Mouse (Mus musculus) B cell, adult 2 months (primary cell): Measurements from ENCODE around the gene Kmt2d.

Experiments used
- DNase-seq, 2 experiments: peaks; one replicate each; pipeline ENCODE4 v3.0.0; 2022

Gene Kmt2d

GRCm38 (mm10) chr15:98830736-98831683 is 40.0 kb downstream of the Kmt2d start, which contains the start of gene Prkag1:
Gene Prkag1 (minus strand): TSS chr15:98831521.
- DNase-seq: peak; percentile 99

GRCm38 (mm10) chr15:98827611-98828011 is 43.4 kb downstream of the Kmt2d start:
- DNase-seq: no peak

GRCm38 (mm10) chr15:98823434-98823833 is 47.6 kb downstream of the Kmt2d start:
- peak; percentile 52 to 61 for DNase-seq

DNA sequence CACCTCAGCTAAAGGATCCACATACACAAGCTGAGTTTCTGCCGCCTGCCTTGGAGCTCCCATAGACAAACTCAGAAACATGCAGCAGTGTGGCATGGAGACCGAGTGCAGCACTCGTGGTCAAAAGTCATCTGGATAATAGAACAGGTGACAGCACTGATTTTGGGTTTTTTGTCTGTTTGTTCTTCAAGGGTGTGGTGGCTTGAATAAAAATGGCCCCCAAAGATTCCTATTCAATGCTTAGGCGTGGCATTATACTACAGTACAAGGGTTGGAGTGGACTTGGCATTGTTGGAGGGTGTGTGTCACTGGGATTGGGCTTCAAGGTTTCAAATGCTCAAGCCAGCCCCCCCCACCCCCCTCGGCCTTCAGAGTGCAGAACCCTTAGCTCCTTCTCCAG is 48.9 kb downstream of the Kmt2d start:
- DNase-seq: no peak

DNA sequence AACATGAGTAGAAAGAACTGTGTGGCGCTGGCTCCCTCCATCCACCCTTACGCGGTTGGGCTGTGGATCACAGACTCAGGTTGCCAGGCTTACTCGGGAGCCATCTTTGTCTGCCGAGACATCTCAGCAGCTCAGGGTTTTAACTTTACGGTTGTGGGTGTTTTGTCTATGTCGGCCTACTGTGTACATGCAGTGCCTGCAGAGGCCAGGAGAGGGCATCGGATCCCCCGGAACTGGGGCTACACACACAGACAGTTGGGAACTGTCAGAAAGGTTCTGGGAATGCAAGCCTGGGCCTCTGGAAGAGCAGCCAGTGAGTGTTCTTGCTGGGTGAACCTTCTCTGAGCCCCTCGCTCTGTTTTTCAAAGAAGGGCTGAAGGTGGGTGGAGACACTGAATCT is 49.6 kb downstream of the Kmt2d start:
- DNase-seq: peak; percentile 63 to 69

GRCm38 (mm10) chr15:98820937-98821336 is 50.1 kb downstream of the Kmt2d start:
- DNase-seq: no peak

DNA sequence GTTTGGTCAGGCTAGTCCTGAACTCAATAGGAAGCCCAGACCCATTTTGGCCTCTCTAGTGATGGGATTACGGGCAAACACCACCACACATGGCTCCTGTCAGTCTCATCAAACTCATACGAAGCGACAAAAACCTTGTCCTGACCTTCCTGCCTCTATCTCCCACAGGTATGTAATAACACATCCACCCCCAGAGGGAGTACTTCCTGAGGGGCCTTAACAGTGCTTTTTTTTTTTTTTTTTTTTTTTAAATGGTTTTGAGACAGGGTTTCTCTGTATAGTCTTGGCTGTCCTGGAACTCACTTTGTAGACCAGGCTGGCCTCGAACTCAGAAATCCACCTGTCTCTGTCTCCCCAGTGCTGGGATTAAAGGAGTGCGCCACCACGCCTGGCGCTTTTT is 52.8 kb downstream of the Kmt2d start:
- no peak for DNase-seq

DNA sequence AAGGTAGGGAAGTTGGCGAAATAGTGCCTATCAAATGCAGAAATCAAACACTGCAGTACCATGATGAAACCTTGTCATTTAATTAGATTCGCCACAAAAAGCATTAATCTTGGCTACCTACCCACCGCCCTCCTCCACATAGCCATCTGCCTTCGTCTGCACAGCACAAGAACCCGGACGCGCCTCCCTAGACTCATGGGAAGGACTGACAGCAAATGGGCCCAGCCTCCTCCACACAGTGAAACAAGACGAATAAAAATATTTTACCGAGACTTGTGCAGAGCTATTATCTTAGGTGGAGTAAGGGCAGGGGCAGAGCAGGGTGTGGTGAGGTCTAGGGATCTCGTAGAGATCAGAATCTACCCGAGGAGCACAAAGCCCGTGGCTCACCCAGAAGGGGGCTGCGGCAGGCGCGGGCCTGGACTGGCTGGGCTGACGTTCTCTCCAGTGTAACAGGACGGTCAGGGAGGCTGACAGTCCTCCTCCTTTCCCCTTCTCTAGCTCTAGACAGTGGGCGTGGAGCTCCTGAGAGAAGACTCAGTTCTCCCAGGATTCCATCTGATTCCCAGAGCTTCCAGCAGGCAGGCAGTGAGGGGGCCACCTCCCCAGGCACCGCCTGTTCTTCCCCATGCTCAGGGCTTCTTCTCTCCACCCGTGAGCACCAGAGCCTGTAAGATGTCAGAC is 58.1 kb downstream of the Kmt2d start:
- DNase-seq: no peak

DNA sequence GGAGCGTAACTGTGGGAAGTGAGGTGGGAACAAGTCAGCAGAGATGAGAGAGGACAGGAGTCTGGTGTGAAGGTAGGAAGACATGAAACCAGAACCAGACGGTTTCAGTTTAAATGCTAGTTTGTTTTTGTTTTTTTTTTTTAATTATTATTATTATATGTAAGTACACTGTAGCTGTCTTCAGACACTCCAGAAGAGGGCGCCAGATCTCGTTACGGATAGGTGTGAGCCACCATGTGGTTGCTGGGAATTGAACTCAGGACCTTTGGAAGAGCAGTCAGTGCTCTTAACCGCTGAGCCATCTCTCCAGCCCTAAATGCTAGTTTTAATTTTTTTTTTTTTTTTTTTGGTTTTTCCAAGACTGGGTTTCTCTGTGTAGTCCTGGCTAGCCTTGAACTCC is 60.8 kb downstream of the Kmt2d start:
- peak in 1 of 2 experiments; percentile 31 for DNase-seq

- DNase-seq: no peak
Measured at GRCm38 (mm10) chr15:98809390-98809789, 61.6 kb downstream of the Kmt2d start, which contains the start of gene Ddn. Gene Ddn (minus strand): TSS chr15:98809490.

GRCm38 (mm10) chr15:98808651-98809134 is 62.3 kb downstream of the Kmt2d start:
- DNase-seq: no peak

DNA sequence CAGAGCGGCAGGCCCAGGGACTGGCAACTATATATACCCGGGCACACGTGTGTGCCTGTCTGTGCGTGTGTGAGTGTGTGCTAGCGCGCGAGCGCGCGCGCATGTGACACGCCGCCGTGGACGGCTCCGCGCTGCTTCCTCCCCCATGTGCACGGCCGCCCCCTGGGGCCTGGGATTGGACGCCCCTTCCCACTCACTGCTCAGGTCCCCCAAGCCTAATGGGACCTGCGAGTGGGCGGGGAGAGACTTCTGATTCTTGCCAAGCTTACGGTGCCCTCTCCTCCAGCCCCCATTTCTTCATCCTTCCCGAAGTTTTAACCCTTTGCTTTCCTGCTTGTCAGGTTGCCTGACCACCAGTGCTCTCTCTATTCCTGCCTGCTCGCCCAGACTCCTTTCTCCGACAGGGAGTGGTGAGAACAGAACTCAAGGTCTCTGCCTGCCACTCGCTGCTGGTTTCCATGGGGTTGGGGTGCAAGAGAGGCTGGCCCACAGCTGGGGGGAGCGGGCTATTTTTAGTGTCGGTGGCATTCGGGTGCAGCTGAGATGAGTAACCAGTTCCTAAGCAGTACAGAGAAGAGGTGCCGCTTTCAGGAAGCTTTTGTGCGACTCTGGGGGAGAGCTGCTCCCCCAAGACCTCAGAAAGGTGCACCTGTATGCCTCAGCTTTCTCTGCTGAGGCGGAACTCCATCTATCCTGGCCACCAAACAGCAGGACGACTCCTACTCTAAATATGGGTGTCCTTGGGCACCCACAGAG is 62.9 kb downstream of the Kmt2d start:
- DNase-seq: peak; percentile 73 to 76

DNA sequence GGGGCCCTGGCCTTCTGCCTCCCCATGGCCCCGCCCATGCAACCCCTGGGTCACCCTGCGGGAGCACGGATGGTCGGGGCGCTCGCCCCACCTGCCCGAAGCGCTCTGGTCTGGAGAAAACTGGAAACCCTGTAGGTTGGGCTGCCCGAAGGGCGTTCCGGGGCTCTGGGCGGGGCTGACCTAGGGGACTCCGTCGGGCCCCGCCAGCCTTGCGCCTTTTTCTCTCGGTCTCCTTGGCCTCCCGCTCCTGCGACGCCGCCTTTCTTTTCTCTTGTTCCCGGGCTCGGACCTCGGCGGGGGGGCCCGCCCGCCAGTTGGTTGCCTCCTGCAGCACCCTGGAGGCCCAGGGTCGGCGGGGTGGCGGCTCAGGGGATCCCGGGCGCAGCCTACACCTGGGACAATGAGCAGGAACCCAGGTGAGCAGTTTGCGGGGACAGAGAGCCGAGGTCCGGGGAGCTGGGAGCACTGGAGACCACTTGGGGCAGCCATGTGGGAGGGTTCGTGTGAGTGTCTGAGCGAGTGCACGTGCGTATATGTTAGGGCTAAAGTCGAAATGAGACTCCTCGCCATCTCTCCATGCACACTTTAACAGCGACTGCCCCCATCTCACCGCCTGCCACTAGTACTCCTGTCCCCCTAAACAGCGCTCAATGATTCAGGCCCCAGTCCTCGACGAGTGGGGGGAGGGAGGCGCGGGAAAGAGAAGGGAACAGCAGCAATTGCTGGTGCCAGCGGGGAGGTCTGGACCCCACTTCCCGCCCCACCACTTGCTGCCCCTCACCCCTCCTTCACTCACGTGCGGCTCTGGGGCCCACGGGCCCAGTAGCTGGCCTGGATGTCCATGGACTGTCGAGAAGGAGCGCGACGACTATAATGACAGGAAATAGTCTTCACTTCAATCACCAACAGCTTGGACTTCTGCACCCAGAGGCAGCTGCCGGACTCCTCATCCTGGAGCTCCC is 63.9 kb downstream of the Kmt2d start:
- DNase-seq: peak; percentile 49 to 50

GRCm38 (mm10) chr15:98806071-98806808 is 64.8 kb downstream of the Kmt2d start:
- no peak for DNase-seq

DNA sequence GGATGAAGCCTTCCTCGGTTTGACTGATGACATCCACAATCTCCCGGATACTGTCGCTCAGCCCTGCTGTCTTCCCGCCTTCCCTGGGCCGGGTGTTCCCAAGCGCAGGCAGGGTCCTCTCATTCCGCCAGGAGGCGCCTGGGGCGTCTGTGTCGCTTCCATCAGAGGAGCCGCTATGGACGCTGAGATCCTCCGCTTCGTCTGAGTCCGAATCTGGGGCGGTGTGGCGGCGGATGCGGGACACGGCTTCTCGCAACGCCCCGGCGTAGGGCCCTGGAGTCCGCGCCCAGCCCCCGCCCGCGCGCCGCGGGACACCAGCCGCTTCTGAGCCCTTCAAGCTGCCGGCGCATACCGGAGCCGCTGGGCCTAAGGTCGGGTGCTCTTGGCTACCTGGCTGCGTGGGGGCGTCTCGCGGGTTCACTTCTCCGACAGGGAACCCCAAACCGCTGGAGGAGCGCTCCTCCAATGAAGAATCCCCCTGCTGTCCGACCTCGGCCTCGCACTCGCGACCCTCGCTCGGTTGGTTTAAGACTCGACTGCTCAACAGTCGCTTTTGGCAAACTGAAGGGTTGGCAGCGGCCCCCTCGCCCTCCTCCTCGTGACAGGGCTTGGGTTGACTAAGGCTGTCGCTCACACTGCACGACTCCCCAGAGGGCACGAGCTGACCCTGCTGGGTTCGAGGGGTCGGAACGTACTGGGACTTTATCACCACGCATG is 65.5 kb downstream of the Kmt2d start:
- peak; percentile 58 to 60 for DNase-seq

DNA sequence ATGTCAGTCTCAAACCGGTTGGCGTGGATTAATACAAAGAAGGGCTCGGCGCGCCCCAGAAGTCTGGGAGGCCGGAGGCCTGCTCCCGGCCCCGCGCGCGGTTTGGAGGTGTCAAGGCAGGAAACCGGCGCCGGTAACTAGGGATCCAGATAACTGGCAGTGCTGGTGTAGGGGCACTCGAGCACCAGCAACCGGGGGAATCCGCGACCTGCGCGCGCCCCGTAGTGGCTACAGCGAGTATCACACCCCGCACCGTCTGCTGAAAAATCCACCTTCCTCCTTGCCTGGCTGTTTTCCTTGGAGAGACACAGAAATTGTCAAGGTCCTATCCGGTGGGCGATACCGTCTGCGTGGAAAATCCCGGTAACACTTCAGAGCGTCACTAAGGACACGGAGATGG is 67.0 kb downstream of the Kmt2d start:
- DNase-seq: peak; percentile 85 to 87

DNA sequence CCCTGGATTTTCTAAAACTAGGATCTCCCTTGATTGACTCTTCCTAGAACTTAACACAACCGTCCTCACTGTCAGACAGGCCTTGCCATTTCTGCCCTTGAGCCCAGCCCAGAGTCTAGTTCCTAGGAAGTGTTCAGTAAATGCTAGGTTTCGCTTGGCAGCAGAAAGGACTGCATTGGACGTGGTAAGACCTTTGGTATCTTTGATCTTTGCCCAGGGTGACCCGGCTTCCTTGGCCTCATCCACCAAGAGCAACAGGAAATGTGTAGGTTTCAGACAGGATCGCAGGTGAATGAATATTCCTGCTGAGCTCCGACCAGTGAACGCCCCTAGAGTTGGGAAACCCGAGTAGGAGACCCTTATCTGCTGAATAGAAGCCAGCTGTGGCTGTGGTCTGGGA is 68.1 kb downstream of the Kmt2d start:
- DNase-seq: no peak

GRCm38 (mm10) chr15:98799396-98799795 is 71.6 kb downstream of the Kmt2d start:
- DNase-seq: peak; percentile 85 to 88

DNA sequence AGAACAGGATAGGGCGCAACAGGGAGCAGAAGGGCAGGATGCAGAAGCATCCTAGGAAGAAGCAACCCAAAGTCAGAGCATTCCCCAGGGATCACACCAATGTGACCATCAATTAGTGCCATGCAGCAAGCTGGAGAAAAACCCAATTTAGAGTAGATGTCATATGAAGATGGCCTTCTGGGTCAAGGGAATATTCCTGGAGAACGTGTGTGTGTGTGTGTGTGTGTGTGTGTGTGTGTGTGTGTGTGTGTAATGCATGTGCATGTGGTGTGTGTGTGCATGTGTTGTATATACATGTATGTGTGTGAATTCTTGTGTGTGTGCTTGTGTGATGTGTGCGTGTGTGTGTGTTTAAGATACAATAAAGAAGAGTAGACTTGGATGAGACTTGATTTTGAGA is 72.1 kb downstream of the Kmt2d start:
- DNase-seq: no peak

GRCm38 (mm10) chr15:98797835-98798492 is 73.0 kb downstream of the Kmt2d start:
- no peak for DNase-seq
